Mouse (Mus musculus) neutrophil, adult 5-6 weeks (primary cell): ENCODE measurements around the gene Fsd2. TPM values are rescaled to one million over a fixed set of nuclear protein-coding genes. Genes with fewer than 3 reads are reported as not detected.

ENCODE experiments used
- ATAC-seq: fragments of 151-379, 151-347 bp; 2 replicates; pipeline ENCODE4 v1.8.0; 2017; ENCODE audit warnings: mild to moderate bottlenecking, moderate TSS enrichment; ENCODE audit not compliant: insufficient number of reproducible peaks, poor library complexity, low FRiP score, severe bottlenecking; ENCODE audit errors: extremely low read depth
- total RNA-seq: library from RNA; stranded (forward); fragments of 200-1000 nt; gene quantifications from 2 replicates; pipeline ENCODE4 v1.2.3, GENCODE M21; 2017

The Fsd2 gene
- total RNA-seq, 1 experiment from 2014 or later: 0.35 TPM

DNA sequence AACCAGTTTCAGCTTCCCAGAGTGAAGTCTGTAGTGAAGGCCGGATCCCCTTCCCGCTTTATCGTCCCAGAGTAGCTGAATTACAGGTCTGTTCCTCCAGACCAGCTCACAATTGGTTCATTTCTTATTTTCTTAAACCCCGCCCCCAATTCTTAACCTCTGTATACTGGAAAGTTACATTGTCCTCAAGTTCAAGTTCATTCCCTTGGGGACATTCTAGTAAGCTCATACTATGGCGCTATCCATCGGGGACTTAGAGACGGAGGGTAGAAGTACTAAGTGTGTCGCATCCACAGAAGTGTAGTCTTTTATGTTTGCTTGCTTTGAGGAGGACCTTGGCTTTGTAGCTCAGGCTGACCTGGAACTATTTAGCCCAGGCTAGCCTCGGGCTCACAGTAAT lies 7.1 kb upstream of the Fsd2 start:
- ATAC-seq: no peak

DNA sequence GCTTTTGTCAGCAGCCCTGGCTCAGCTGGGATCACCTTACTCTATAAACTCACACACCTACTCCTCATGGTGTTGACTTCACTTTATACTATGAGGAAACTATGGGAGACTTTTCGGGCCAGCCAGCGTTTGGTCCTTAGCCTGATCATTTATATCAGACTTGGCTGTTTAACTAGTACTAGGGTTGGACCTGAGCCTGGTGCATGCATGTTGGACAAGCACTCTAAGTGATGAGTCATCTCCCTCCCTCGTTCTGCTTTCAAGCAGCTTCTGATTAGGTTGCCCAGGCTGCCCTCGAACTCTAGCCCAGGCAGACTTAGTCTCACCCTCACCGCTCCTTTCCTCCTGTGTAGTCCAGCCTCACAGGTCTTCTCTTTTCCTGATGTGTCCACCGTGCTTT lies 6.7 kb upstream of the Fsd2 start:
- ATAC-seq: no peak

- ATAC-seq: no peak
Observed at GRCm38 (mm10) chr7:81572610-81573268, 6.0 kb upstream of the Fsd2 start.

GRCm38 (mm10) chr7:81571941-81572441 lies 5.2 kb upstream of the Fsd2 start:
- ATAC-seq: no peak

GRCm38 (mm10) chr7:81571108-81571940 lies 4.6 kb upstream of the Fsd2 start, which contains the start of gene Whamm:
Gene Whamm, plus strand, starts transcription at chr7:81571266.
- peak; percentile 97 for ATAC-seq

DNA sequence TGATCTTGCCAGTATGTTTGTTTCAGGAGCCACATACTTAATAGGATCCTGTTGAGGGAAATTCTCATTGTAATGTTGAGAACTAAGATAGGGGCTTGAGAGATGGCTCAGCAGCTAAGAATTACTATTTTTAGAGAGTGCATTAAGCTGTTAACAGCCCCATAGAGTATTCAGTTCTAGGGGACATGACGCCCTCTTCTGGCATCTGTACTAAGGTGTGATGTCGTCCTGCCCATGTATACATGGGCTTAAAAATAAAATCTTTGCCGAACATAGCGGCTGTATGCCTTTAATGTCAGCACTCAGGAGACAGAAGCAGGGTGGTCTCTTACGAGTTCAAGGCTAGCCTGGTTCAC lies 4.0 kb upstream of the Fsd2 start:
- no peak for ATAC-seq

- no peak for ATAC-seq
Observed at GRCm38 (mm10) chr7:81570271-81570670, 3.5 kb upstream of the Fsd2 start.

- ATAC-seq: no peak
Observed at GRCm38 (mm10) chr7:81569851-81570250, 3.1 kb upstream of the Fsd2 start.

DNA sequence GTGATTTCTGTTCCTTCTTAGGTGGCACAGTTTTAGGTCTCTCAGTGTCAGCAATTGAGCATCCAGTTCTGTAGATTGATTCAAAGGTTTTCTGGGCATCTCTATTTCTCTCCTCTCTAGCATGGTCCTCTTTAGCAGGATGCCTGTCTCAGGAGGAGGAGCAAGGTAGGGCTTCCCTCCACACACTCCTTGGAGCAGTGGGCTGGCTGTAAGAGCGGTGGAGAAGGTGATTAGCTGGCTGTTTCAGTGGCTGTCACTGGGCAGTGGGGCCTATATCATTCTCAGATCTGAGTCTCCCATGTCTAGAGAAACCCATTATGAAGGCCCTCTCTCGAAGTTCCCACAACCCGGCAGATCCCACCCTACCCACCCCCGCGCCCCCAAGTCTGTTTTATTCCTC lies 652 bp upstream of the Fsd2 start:
- no peak for ATAC-seq

- ATAC-seq: no peak
Observed at GRCm38 (mm10) chr7:81566332-81566731, 412 bp downstream of the Fsd2 start.

- ATAC-seq: no peak
Observed at GRCm38 (mm10) chr7:81565381-81566055, 1.2 kb downstream of the Fsd2 start.

DNA sequence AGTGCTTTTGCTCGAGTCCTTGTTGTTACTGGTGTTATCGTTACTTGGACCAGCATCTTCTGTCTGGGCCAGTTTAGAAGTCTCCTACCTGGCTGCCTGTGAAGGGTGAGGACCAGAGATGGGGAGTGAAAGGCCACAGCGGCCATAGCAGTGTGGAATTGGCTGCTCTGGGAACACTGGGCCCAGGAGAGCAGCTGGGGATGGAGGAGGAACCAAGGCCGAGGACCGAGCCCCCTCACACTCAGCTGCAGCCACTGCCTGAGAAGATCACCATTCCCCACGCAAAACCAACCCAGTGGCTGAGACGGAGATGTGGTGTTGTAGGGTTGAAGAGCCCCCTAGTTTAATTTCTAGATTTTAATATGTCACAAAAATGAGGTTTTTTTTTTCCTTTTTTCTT lies 2.0 kb downstream of the Fsd2 start:
- ATAC-seq: no peak

- no peak for ATAC-seq
Observed at GRCm38 (mm10) chr7:81563506-81564015, 3.2 kb downstream of the Fsd2 start.

DNA sequence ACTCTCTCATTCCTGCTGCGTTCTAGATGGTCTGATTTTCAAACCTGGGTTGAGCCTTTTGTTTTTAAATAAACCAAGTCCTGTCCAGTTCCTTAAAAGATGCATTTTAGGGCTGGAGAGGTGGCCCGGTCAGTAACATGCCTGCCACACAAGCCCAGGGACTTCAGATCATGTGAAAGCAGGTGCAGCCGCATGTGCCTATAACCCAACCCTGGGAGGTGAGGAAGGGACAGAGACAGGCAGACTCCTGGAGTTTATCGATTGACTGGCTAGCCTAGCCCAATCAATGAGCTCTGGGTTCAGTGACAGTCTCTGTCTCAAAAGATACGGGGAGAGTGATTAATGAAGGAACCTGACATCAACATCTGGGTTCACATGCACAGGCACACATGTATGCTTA lies 5.5 kb downstream of the Fsd2 start:
- no peak for ATAC-seq

- no peak for ATAC-seq
Observed at GRCm38 (mm10) chr7:81560101-81561049, 6.4 kb downstream of the Fsd2 start.

GRCm38 (mm10) chr7:81559231-81559980 lies 7.3 kb downstream of the Fsd2 start:
- no peak for ATAC-seq

DNA sequence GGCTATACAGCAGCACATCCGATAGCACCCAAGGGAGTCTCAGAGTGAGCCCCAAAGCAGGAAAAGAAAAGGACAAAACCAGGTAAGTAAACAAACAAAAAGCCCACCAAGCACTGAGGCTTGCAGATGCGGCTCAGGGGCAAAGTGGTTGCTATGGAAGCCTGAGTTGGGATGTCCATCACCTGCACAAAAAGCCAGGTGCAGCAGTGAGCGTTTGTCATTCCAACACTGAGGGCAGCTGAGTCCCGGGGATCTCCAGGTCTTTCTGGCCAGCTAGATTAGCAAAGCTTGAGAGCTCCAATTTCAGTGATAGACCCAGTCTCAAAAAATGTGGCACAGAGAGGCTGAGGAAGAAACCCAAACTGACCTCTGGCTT lies 8.8 kb downstream of the Fsd2 start:
- ATAC-seq: no peak
